Mouse (Mus musculus) CH12F3 (cell line): ENCODE measurements around the gene Olfr784.
"Not testable (repeated sequence)": the region's sequence is repeated elsewhere in the genome, so short reads cannot be mapped to it uniquely, and the experiment has no call there.

Experiments used
- in situ Hi-C: fragments of 300-500 bp; cut with MboI; formaldehyde crosslinking; loops from 2 replicates; pipeline ENCODE4 v1.14.3; 2020; ENCODE audit warnings: low sequenced_read_pairs

Gene Olfr784

DNA sequence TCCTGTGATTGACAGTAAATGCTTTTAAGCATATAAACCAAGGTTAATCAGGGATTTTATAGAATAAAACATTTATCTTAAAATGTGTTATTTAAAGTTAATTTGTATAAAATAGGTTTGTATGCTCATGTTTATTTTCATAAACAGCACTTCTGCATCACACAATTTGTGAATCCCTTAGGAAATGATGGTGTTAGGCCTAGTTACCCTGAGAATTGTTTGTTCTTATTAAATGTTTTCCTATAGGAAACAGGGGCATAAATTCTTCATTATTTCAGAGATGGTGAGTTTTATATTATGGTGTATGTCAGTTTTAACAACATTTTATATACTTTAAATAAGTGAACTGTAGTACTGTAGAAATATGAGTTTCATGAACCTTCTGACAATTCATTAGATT, at the start of gene Olfr784:
TSS of gene Olfr784 (plus strand) at position 301 of the 400 bp plus-strand sequence.
- in situ Hi-C loops: no loop called here

DNA sequence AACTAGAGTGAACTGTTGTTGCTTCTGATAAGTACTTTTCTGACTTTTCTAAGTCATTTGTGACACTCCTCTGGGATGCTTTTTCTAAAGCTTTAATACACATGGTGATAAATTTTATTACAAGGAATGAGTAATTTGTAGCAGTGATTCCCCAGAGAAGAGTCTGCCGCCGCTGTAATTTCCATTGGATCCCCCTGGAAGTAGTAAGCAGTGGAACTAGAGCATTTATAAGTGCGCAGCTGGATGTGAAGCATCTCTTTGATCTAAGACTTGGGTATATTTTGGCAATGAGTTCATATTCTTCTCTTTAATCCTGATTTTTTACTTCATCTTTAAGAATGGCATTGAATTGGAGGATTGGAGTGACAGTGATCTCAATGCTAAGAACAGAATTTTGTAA, 35.3 kb upstream of the Olfr784 start, which contains the start of gene Olfr782:
TSS of gene Olfr782 (plus strand) at position 301 of the 400 bp plus-strand sequence.
- in situ Hi-C loops: no loop called here

DNA sequence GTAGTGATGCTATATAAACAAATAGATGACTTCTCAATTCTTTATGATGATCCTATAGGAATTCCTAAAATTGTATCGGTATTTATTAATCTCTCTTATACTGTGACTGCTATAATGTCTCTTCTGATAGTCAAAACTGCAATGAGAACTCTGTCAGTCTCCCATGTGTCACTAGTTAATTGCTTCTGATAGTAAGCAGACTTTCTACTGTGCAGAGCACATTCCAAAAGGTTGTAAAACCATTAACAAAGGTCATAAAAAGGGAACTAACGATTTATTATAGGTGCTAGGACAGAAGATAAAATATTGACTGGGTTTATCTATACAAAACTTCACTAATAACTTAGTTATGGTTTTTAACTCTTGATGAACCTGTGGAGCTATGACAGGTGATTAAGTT, 31.4 kb upstream of the Olfr784 start:
- in situ Hi-C loops: not testable (repeated sequence)

DNA sequence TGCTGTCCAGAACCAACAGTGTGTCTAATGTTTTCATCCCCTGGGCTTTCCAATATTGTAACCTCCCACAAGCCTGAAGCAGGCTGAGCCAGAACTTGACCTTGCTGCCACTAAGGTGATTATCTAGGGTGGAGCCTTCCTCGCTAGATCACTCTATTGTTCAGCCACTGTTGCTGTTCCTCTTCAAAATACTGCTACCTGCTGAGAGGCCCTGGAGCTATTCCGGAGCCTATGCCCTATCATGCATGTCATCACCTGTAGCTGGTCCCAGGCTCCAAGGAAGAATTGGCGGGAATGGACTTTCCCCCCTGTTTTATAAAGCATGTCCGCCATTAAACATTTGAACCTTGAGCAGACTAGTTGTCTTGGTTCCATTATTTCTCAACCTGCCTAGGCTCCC, 27.4 kb upstream of the Olfr784 start:
- in situ Hi-C loops: not testable (repeated sequence)

DNA sequence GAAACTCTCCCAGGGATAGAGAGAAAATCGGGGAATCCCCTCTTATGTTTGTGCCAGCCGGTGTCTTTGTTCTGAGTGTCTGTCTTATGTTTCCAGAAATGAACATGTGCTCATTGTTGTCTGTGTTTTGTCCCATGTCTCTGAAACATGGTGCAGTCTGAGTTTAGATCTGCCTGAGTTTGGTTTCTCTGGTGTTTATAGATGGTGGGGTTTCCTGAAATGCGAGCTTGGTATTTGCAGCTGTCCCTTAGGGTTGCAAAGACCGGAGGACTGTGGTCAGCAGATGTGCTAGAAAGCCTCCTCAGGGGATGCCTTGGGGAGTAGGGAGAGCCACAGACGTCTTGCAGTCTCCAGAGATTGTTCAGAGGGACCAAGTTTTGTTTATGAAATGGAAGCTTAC, 26.6 kb upstream of the Olfr784 start:
- in situ Hi-C loops: no loop called here

DNA sequence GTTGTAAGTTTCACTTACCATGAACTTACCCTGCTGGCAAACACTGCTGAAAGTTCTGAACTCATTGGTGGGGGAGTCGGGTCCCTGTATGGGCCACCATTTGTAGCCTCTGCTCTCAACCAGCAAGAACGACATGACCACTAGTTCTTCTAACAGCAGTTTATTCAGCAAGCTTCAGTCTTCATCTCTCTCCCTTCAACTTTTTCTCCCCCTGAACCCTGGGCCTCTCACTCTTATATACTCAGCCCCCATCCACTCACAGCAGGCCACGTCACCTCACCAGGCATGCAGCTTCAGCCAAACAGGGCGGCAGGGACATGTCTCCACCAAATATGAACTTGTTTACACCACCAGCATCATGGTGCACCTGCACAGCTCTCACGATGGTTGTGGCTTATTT, 9.8 kb upstream of the Olfr784 start:
- in situ Hi-C loops: not testable (repeated sequence)

DNA sequence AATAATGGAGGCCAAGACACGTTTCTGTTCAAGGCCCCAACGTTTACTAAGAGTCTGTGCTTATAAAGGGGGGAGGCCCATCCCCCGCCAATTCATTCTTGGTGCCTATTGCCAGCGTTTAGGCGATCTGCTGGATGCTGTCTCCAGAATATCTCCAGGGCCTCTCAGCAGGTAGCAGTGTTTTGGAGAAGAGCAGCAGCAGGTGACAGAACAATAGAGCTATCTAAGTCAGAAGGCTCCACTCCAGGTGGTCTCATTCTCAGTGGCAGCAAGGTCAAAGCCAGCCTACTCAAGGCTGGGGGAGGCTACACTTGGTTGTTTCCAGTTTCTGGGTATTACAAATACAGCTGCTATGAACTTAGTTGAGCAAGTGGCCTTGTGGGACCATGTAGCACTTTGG, 17.0 kb downstream of the Olfr784 start:
- in situ Hi-C loops: no loop called here

DNA sequence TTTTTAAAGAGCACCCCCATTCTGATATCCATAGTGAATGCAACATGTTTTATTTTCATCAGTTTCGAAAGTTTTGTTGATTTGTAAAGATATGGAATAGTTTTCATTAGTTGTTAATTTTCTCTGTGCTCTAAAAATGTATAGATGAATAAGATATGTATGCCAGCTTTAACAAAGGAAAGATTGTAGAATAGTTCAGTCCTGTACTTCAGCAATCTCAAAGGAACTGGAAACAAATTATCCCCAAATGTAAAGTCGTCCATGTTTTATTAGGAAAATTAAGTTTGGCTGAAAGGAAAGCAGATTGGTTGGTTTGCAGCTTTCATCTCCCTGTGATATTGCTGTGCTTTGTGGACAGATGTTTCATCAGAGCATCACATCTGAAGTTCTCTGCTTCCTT, 21.2 kb downstream of the Olfr784 start, which contains the start of gene Olfr785:
TSS of gene Olfr785 (plus strand) at position 301 of the 400 bp plus-strand sequence.
- in situ Hi-C loops: no loop called here

DNA sequence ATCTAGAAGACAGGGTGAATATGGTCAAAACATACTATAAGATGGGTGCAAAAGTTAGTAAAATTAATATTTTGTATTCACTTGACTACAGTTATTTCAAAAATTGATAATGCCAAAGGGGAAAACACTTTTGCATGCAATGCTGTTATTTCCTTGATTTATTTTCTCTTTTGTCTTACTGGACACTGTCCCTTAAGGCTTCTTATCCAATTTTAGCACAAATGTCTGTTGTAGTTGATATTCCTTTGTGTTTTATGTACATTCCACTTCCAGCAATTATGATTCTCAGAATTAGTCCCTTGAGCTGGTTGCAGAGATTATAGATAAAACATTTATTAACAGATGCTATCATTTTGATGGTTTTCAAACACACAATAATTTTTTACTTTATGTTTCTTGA, 43.1 kb downstream of the Olfr784 start, which contains the start of gene Olfr786:
TSS of gene Olfr786 (plus strand) at position 301 of the 400 bp plus-strand sequence.
- in situ Hi-C loops: no loop called here
